Mouse (Mus musculus): ENCODE results near the gene Kdm6b. TPM values are rescaled to one million over a fixed set of nuclear protein-coding genes. Genes with fewer than 3 reads are reported as not detected.

Kdm6b gene
- polyA plus RNA-seq, 1 experiment from 2014 or later, result 19.5 TPM

GRCm38 (mm10) chr11:69431829-69432639 lies 18.6 kb upstream of the Kdm6b start:
- Histone ChIP-seq H3K4me2 (no peak overlapping the region), H3K27me3 (no peaks in the 10 kb centered on the region), H3K36me3 (no peaks in the 10 kb centered on the region), H3K4me3 (no peak overlapping the region), H3K9me3 (replicated peaks) (no peaks in the 10 kb centered on the region), H3K9ac (no peak overlapping the region), H3K27ac (no peak overlapping the region), H3K4me1 (replicated peaks) (peaks cover 9% of the 10 kb centered on the region)
- WGBS, result 35% methylated on average over 11 of the region's 11 CpGs
- ATAC-seq (replicated peaks; ENCODE audit: insufficient number of reproducible peaks, insufficient read depth, low FRiP score, low read depth), result peak; percentile 76

- no peak overlapping the region for H3K4me2 ChIP-seq
- no peaks in the 10 kb centered on the region for H3K9me3 ChIP-seq (replicated peaks)
- 86% methylated on average over 15 of the region's 15 CpGs for WGBS
- H3K4me1 ChIP-seq (replicated peaks), result peaks cover 9% of the 10 kb centered on the region
- H3K36me3 ChIP-seq, result no peaks in the 10 kb centered on the region
- no peak overlapping the region for H3K9ac ChIP-seq
- H3K27ac ChIP-seq, result no peak overlapping the region
- no peak for ATAC-seq (replicated peaks; ENCODE audit: insufficient number of reproducible peaks, insufficient read depth, low FRiP score, low read depth)
- no peak overlapping the region for H3K4me3 ChIP-seq
- no peaks in the 10 kb centered on the region for H3K27me3 ChIP-seq
Measured at GRCm38 (mm10) chr11:69430631-69431030, 17.2 kb upstream of the Kdm6b start.

- no peak overlapping the region for H3K27ac ChIP-seq
- no peak overlapping the region for H3K4me3 ChIP-seq
- 0 out of 2 replicates have a peak, but pooled peaks have one; percentile 18 for ATAC-seq (replicated peaks; ENCODE audit: insufficient number of reproducible peaks, insufficient read depth, low FRiP score, low read depth)
- H3K9ac ChIP-seq, result no peak overlapping the region
- H3K9me3 ChIP-seq (replicated peaks), result no peaks in the 10 kb centered on the region
- no peak overlapping the region for H3K4me2 ChIP-seq
- no peaks in the 10 kb centered on the region for H3K36me3 ChIP-seq
- no peaks in the 10 kb centered on the region for H3K27me3 ChIP-seq
- H3K4me1 ChIP-seq (replicated peaks), result peaks cover 9% of the 10 kb centered on the region
- WGBS, result 25% methylated on average over 2 of the region's 2 CpGs
Measured at GRCm38 (mm10) chr11:69429313-69429712, 15.8 kb upstream of the Kdm6b start.

- no peak overlapping the region for H3K9ac ChIP-seq
- 29% methylated on average over 4 of the region's 4 CpGs for WGBS
- no peaks in the 10 kb centered on the region for H3K36me3 ChIP-seq
- ATAC-seq (replicated peaks; ENCODE audit: insufficient number of reproducible peaks, insufficient read depth, low FRiP score, low read depth), result no peak; the same call in 1 of the 2 replicates
- no peaks in the 10 kb centered on the region for H3K27me3 ChIP-seq
- H3K4me3 ChIP-seq, result no peak overlapping the region
- no peak overlapping the region for H3K4me2 ChIP-seq
- no peak overlapping the region for H3K27ac ChIP-seq
- H3K4me1 ChIP-seq (replicated peaks), result peaks cover 9% of the 10 kb centered on the region
- no peaks in the 10 kb centered on the region for H3K9me3 ChIP-seq (replicated peaks)
Measured at GRCm38 (mm10) chr11:69428751-69429150, 15.3 kb upstream of the Kdm6b start.

GRCm38 (mm10) chr11:69426246-69426645 lies 12.8 kb upstream of the Kdm6b start:
- no peak for ATAC-seq (replicated peaks; ENCODE audit: insufficient number of reproducible peaks, insufficient read depth, low FRiP score, low read depth)
- Histone ChIP-seq H3K4me2 (no peak overlapping the region), H3K9me3 (replicated peaks) (no peaks in the 10 kb centered on the region), H3K4me1 (replicated peaks) (peaks cover 10% of the 10 kb centered on the region), H3K27me3 (peaks cover 16% of the 10 kb centered on the region), H3K36me3 (no peaks in the 10 kb centered on the region), H3K27ac (no peak overlapping the region), H3K9ac (no peak overlapping the region), H3K4me3 (no peak overlapping the region)
- 80% methylated on average over 2 of the region's 2 CpGs for WGBS

GRCm38 (mm10) chr11:69423885-69424284 lies 10.4 kb upstream of the Kdm6b start:
- Histone ChIP-seq H3K4me2 (no peak overlapping the region), H3K9me3 (replicated peaks) (no peaks in the 10 kb centered on the region), H3K36me3 (no peaks in the 10 kb centered on the region), H3K9ac (no peak overlapping the region), H3K27me3 (peaks cover 21% of the 10 kb centered on the region), H3K4me3 (no peak overlapping the region), H3K4me1 (replicated peaks) (peaks cover 27% of the 10 kb centered on the region), H3K27ac (no peak overlapping the region)
- ATAC-seq (replicated peaks; ENCODE audit: insufficient number of reproducible peaks, insufficient read depth, low FRiP score, low read depth), result no peak
- WGBS, result 50% methylated on average over 6 of the region's 6 CpGs

GRCm38 (mm10) chr11:69422842-69423241 lies 9.4 kb upstream of the Kdm6b start:
- ATAC-seq (replicated peaks; ENCODE audit: insufficient number of reproducible peaks, insufficient read depth, low FRiP score, low read depth), result no peak
- peaks cover 34% of the 10 kb centered on the region for H3K4me1 ChIP-seq (replicated peaks)
- no peak overlapping the region for H3K4me3 ChIP-seq
- no peak overlapping the region for H3K4me2 ChIP-seq
- WGBS, result 88% methylated on average over 10 of the region's 10 CpGs
- no peaks in the 10 kb centered on the region for H3K36me3 ChIP-seq
- H3K27ac ChIP-seq, result no peak overlapping the region
- no peak overlapping the region for H3K9ac ChIP-seq
- no peaks in the 10 kb centered on the region for H3K9me3 ChIP-seq (replicated peaks)
- H3K27me3 ChIP-seq, result peaks cover 21% of the 10 kb centered on the region

GRCm38 (mm10) chr11:69421131-69421977 lies 7.9 kb upstream of the Kdm6b start:
- Histone ChIP-seq H3K4me3 (peak overlapping the region; percentile 61; the same call in 1 of the 2 replicates), H3K9me3 (replicated peaks) (no peaks in the 10 kb centered on the region), H3K27ac (no peak overlapping the region), H3K9ac (peak overlapping the region; percentile 56; the same call in 1 of the 2 replicates), H3K4me2 (peak overlapping the region; percentile 93), H3K36me3 (no peaks in the 10 kb centered on the region), H3K4me1 (replicated peaks) (peaks cover 48% of the 10 kb centered on the region), H3K27me3 (peaks cover 21% of the 10 kb centered on the region)
- WGBS, result 22% methylated on average over 25 of the region's 25 CpGs
- no peak for ATAC-seq (replicated peaks; ENCODE audit: insufficient number of reproducible peaks, insufficient read depth, low FRiP score, low read depth)

- Histone ChIP-seq H3K36me3 (no peaks in the 10 kb centered on the region), H3K4me2 (peak overlapping the region; percentile 93), H3K9ac (peak overlapping the region; percentile 56), H3K27ac (no peak overlapping the region), H3K4me3 (peak overlapping the region; percentile 61), H3K27me3 (peaks cover 21% of the 10 kb centered on the region), H3K9me3 (replicated peaks) (no peaks in the 10 kb centered on the region), H3K4me1 (replicated peaks) (peaks cover 48% of the 10 kb centered on the region)
- 9% methylated on average over 10 of the region's 10 CpGs for WGBS
- no peak for ATAC-seq (replicated peaks; ENCODE audit: insufficient number of reproducible peaks, insufficient read depth, low FRiP score, low read depth)
Measured at GRCm38 (mm10) chr11:69420554-69421000, 7.1 kb upstream of the Kdm6b start.

- peaks cover 54% of the 10 kb centered on the region for H3K4me1 ChIP-seq (replicated peaks)
- H3K27me3 ChIP-seq, result peaks cover 21% of the 10 kb centered on the region
- ATAC-seq (replicated peaks; ENCODE audit: insufficient number of reproducible peaks, insufficient read depth, low FRiP score, low read depth), result no peak
- under 1% methylated on average over 31 of the region's 31 CpGs for WGBS
- no peaks in the 10 kb centered on the region for H3K36me3 ChIP-seq
- H3K4me3 ChIP-seq, result peak overlapping the region; percentile 61
- H3K27ac ChIP-seq, result peak overlapping the region; percentile 95
- H3K9me3 ChIP-seq (replicated peaks), result no peaks in the 10 kb centered on the region
- H3K4me2 ChIP-seq, result peak overlapping the region; percentile 93
- H3K9ac ChIP-seq, result peak overlapping the region; percentile 56
Measured at GRCm38 (mm10) chr11:69419813-69420553, 6.5 kb upstream of the Kdm6b start.

GRCm38 (mm10) chr11:69419443-69419812 lies 6.0 kb upstream of the Kdm6b start:
- Histone ChIP-seq H3K9ac (peak overlapping the region; percentile 56), H3K4me3 (peak overlapping the region; percentile 61), H3K4me1 (replicated peaks) (peaks cover 60% of the 10 kb centered on the region), H3K9me3 (replicated peaks) (no peaks in the 10 kb centered on the region), H3K4me2 (peak overlapping the region; percentile 93), H3K36me3 (no peaks in the 10 kb centered on the region), H3K27ac (peak overlapping the region; percentile 95), H3K27me3 (peaks cover 21% of the 10 kb centered on the region)
- 1% methylated on average over 19 of the region's 19 CpGs for WGBS
- ATAC-seq (replicated peaks; ENCODE audit: insufficient number of reproducible peaks, insufficient read depth, low FRiP score, low read depth), result no peak

All from heart, embryonic 15.5 days (tissue).